Mouse (Mus musculus) liver, postnatal 0 days (tissue): ENCODE measurements around the gene Sf3b6. TPM values are rescaled to one million over a fixed set of nuclear protein-coding genes. Genes with fewer than 3 reads are reported as not detected.

ENCODE experiments used
- ATAC-seq: fragments of 200-750 bp; cut with Nextera tagmentation; 2 replicates; pipeline ENCODE4 v1.8.0; 2017; ENCODE audit warnings: mild to moderate bottlenecking, moderate library complexity
- DNase-seq: peaks from one replicate; pipeline ENCODE4 v3.0.0-alpha.2; 2016
- H3K27ac ChIP-seq: fragments of 300-500 bp; sonication (generic); 2 replicates; pipeline ENCODE4 v1.5.1; 2014; ENCODE audit warnings: antibody characterized with exemption, moderate library complexity, mild to moderate bottlenecking, low read depth
- H3K27me3 ChIP-seq: fragments of 300-500 bp; sonication (generic); 2 replicates; pipeline ENCODE4 v1.6.1; 2014; ENCODE audit warnings: low read length, control low read depth, mixed read lengths; ENCODE audit not compliant: insufficient read depth
- H3K36me3 ChIP-seq: fragments of 300-500 bp; sonication (generic); replicated peaks from 2 replicates; pipeline ENCODE4 v1.6.1; 2014; ENCODE audit warnings: mild to moderate bottlenecking, control low read depth, low read length, moderate library complexity, mixed read lengths; ENCODE audit not compliant: insufficient read depth
- H3K4me1 ChIP-seq: fragments of 300-500 bp; sonication (generic); 2 replicates; pipeline ENCODE4 v1.6.1; 2014; ENCODE audit warnings: antibody characterized with exemption, mild to moderate bottlenecking, control low read depth; ENCODE audit not compliant: insufficient read depth
- H3K4me2 ChIP-seq: fragments of 300-500 bp; sonication (generic); 2 replicates; pipeline ENCODE4 v1.6.1; 2014; ENCODE audit warnings: low read depth, mild to moderate bottlenecking, low read length, moderate library complexity, mixed read lengths
- H3K4me3 ChIP-seq: fragments of 300-500 bp; sonication (generic); 2 replicates; pipeline ENCODE4 v1.5.1; 2014; ENCODE audit warnings: low read depth, low read length
- H3K9ac ChIP-seq: fragments of 300-500 bp; sonication (generic); replicated peaks from 2 replicates; pipeline ENCODE4 v1.6.1; 2014; ENCODE audit warnings: mild to moderate bottlenecking, moderate library complexity
- H3K9me3 ChIP-seq: fragments of 300-500 bp; sonication (generic); 2 replicates; pipeline ENCODE4 v1.6.1; 2016; ENCODE audit warnings: mild to moderate bottlenecking, control low read depth, low read length, mixed read lengths
- CTCF ChIP-seq: sonication (generic); IDR thresholded peaks from 2 replicates; pipeline ENCODE4 v1.5.1; 2016; ENCODE audit warnings: antibody characterized with exemption, low read depth
- EP300 ChIP-seq: IDR thresholded peaks from 2 replicates; pipeline ENCODE4 v1.6.1; 2016; ENCODE audit warnings: antibody characterized with exemption, low read depth, mild to moderate bottlenecking
- WGBS: fragments of 180-500 bp; shearing (Covaris S2); extraction: QIAGEN DNeasy Blood & Tissue Kit; methylation state at CpG from one replicate; pipeline ENCODE4 v1.1.7; 2014; ENCODE audit not compliant: insufficient replicate concordance; 5-methylcytosine and 5-hydroxymethylcytosine counted together
- polyA plus RNA-seq: library from polyadenylated mRNA; unstranded; fragments of >200 nt; fragmentation: Nextera tagmentation; extraction: Ambion mirVana; gene quantifications from 2 replicates; pipeline ENCODE4 v1.2.1, GENCODE M21; 2015

Sf3b6 gene
- polyA plus RNA-seq, 1 experiment from 2014 or later = 130 TPM

- peaks cover 27% of the 10 kb centered on the region for H3K36me3 ChIP-seq
- 81% methylated on average over 4 of the region's 4 CpGs for WGBS
- ATAC-seq (no peak), DNase-seq (no peak)
- H3K4me1 ChIP-seq = no peaks in the 10 kb centered on the region
- H3K27me3 ChIP-seq = no peaks in the 10 kb centered on the region
- no peak overlapping the region for H3K4me3 ChIP-seq
- H3K9me3 ChIP-seq = no peaks in the 10 kb centered on the region; the same call in 1 of the 2 replicates
- TF ChIP-seq CTCF (no peak), EP300 (no peak)
- H3K27ac ChIP-seq = no peak overlapping the region
- H3K4me2 ChIP-seq = no peak overlapping the region
- H3K9ac ChIP-seq = no peak overlapping the region
Measured at GRCm38 (mm10) chr12:4864338-4864690, 47.0 kb downstream of the Sf3b6 start.

GRCm38 (mm10) chr12:4868924-4869323 is 51.6 kb downstream of the Sf3b6 start:
- DNase-seq = no peak
- Histone ChIP-seq H3K4me1 (peaks cover under 1% of the 10 kb centered on the region), H3K36me3 (peaks cover 11% of the 10 kb centered on the region; the same call in 1 of the 2 replicates), H3K9ac (no peak overlapping the region), H3K4me3 (no peak overlapping the region), H3K27ac (no peak overlapping the region), H3K9me3 (no peaks in the 10 kb centered on the region), H3K4me2 (no peak overlapping the region), H3K27me3 (no peaks in the 10 kb centered on the region)
- TF ChIP-seq EP300 = no peak
- TF ChIP-seq CTCF = no peak
- ATAC-seq = no peak
- 82% methylated on average over 8 of the region's 8 CpGs for WGBS

GRCm38 (mm10) chr12:4871260-4871659 is 53.9 kb downstream of the Sf3b6 start:
- 90% methylated on average over 5 of the region's 5 CpGs for WGBS
- no peak for ATAC-seq
- H3K27ac ChIP-seq = no peak overlapping the region
- no peaks in the 10 kb centered on the region for H3K27me3 ChIP-seq
- DNase-seq = no peak
- H3K4me1 ChIP-seq = peaks cover 18% of the 10 kb centered on the region
- H3K9me3 ChIP-seq = no peaks in the 10 kb centered on the region
- H3K4me2 ChIP-seq = peak overlapping the region; percentile 75
- H3K9ac ChIP-seq = no peak overlapping the region
- no peak for TF ChIP-seq CTCF
- no peak for TF ChIP-seq EP300
- H3K4me3 ChIP-seq = 0 out of 2 replicates have a peak overlapping the region, but pooled peaks have one; percentile 62
- H3K36me3 ChIP-seq = peaks cover 11% of the 10 kb centered on the region; the same call in 1 of the 2 replicates

GRCm38 (mm10) chr12:4872273-4872672 is 54.9 kb downstream of the Sf3b6 start:
- no peak for ATAC-seq
- H3K27ac ChIP-seq = peak overlapping the region; percentile 91; the same call in 1 of the 2 replicates
- peaks cover 18% of the 10 kb centered on the region for H3K4me1 ChIP-seq
- no peak for DNase-seq
- TF ChIP-seq EP300 = no peak
- TF ChIP-seq CTCF = peak; percentile 57
- H3K36me3 ChIP-seq = peaks cover 7% of the 10 kb centered on the region; the same call in 1 of the 2 replicates
- peak overlapping the region; percentile 75 for H3K4me2 ChIP-seq
- 47% methylated on average over 4 of the region's 4 CpGs for WGBS
- peak overlapping the region; percentile 77 for H3K9ac ChIP-seq
- H3K27me3 ChIP-seq = no peaks in the 10 kb centered on the region
- peak overlapping the region; percentile 62 for H3K4me3 ChIP-seq
- no peaks in the 10 kb centered on the region for H3K9me3 ChIP-seq

GRCm38 (mm10) chr12:4872983-4873477 is 55.7 kb downstream of the Sf3b6 start:
- DNase-seq = no peak
- Histone ChIP-seq H3K27ac (peak overlapping the region; percentile 91), H3K4me1 (peaks cover 18% of the 10 kb centered on the region), H3K4me3 (peak overlapping the region; percentile 62), H3K4me2 (peak overlapping the region; percentile 75), H3K27me3 (no peaks in the 10 kb centered on the region), H3K36me3 (peaks cover 7% of the 10 kb centered on the region; the same call in 1 of the 2 replicates), H3K9me3 (no peaks in the 10 kb centered on the region), H3K9ac (peak overlapping the region; percentile 77)
- TF ChIP-seq EP300 (peak; percentile 99), CTCF (no peak)
- 51% methylated on average over 5 of the region's 5 CpGs for WGBS
- ATAC-seq = peak; percentile 85

GRCm38 (mm10) chr12:4873531-4873930 is 56.2 kb downstream of the Sf3b6 start:
- ATAC-seq = no peak
- H3K9ac ChIP-seq = peak overlapping the region; percentile 77

More at GRCm38 (mm10) chr12:4873531-4873930, 56.2 kb downstream of the Sf3b6 start:
- peak overlapping the region; percentile 75 for H3K4me2 ChIP-seq
- 37% methylated on average over 6 of the region's 6 CpGs for WGBS
- H3K36me3 ChIP-seq = peaks cover 6% of the 10 kb centered on the region; the same call in 1 of the 2 replicates
- H3K4me1 ChIP-seq = peaks cover 18% of the 10 kb centered on the region
- TF ChIP-seq CTCF (no peak), EP300 (no peak)
- H3K27ac ChIP-seq = peak overlapping the region; percentile 91
- H3K4me3 ChIP-seq = peak overlapping the region; percentile 62
- no peaks in the 10 kb centered on the region for H3K27me3 ChIP-seq
- no peaks in the 10 kb centered on the region for H3K9me3 ChIP-seq
- DNase-seq = no peak
